Comparison of ENCODE assay signal across 10 mouse cellular contexts in the genomic region with DNA sequence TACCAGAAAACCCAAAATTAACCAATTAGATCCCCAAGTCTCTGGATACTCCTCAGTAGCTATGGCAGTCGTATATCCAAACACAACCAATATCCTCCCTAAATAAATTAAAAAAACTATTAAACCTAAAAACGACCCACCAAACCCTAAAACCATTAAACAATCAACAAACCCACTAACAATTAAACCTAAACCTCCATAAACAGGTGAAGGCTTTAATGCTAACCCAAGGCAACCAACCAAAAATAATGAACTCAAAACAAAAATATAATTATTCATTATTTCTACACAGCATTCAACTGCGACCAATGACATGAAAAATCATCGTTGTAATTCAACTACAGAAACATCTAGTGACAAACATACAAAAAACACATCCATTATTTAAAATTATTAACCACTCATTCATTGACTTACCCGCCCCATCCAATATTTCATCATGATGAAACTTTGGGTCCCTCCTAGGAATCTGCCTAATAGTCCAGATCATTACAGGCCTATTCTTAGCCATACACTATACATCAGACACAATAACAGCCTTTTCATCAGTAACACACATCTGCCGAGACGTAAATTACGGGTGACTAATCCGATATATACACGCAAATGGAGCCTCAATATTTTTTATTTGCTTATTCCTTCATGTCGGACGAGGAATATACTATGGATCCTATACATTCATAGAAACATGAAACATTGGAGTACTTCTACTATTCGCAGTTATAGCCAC.
DNase-seq lines count a peak whose midpoint lies in the region; ATAC-seq and TF ChIP-seq lines count a peak whose summit lies in the region.
"Had no signal": no experiment of that assay in that cellular context is flagged by ENCODE, and none has a peak within 500 bp of the region (broad histone marks: within the 10 kb centered on the region; RNA-seq: fewer than 3 reads in every experiment).

No protein-coding gene starts in this region.

- no peak overlapping the region for H3K9ac ChIP-seq in heart, embryonic 11.5 days (ENCODE audit: low read depth, low read length)
- H3K9ac ChIP-seq in liver, postnatal 0 days (replicated peaks), result no peak overlapping the region

- 79% methylated on average over 13 of the region's 13 CpGs for WGBS in heart, embryonic 11.5 days (ENCODE audit: insufficient replicate concordance)
- WGBS in liver, postnatal 0 days (ENCODE audit: insufficient replicate concordance), result 72% methylated on average over 13 of the region's 13 CpGs

- intact Hi-C loops in heart, postnatal 36 days (cut with DNase I), result no loop called here

- peak; percentile 92 for ATAC-seq in heart, embryonic 11.5 days (replicated peaks; ENCODE audit: insufficient number of reproducible peaks, low FRiP score, low TSS enrichment)
- ATAC-seq in G1E (ENCODE audit: extremely low read depth, insufficient number of reproducible peaks, low FRiP score, poor library complexity, severe bottlenecking), result peak; percentile 73
- ATAC-seq in hematopoietic stem cell, adult 5-6 weeks (replicated peaks in 1 of 2; ENCODE audit: insufficient read depth in 1 of 2, low FRiP score in 2 of 2, low TSS enrichment in 1 of 2, low read depth in 1 of 2, poor library complexity in 2 of 2, severe bottlenecking in 2 of 2), result peak; percentile 85 to 90
- peak; percentile 82 for ATAC-seq in liver, postnatal 0 days

- H3K27me3 ChIP-seq in heart, embryonic 11.5 days (ENCODE audit: control insufficient read depth, insufficient read depth, low read length), result no peaks in the 10 kb centered on the region
- no peaks in the 10 kb centered on the region for H3K27me3 ChIP-seq in G1E (ENCODE audit: insufficient read depth, low read length)
- no peaks in the 10 kb centered on the region for H3K27me3 ChIP-seq in liver, postnatal 0 days (ENCODE audit: insufficient read depth, low read length)

- H3K4me2 ChIP-seq in heart, embryonic 11.5 days, result no peak overlapping the region
- no peak overlapping the region for H3K4me2 ChIP-seq in liver, postnatal 0 days (ENCODE audit: low read depth, low read length)

- H3K36me3 ChIP-seq in heart, embryonic 11.5 days (ENCODE audit: control insufficient read depth, insufficient read depth, low read length), result no peaks in the 10 kb centered on the region
- H3K36me3 ChIP-seq in G1E (replicated peaks), result no peaks in the 10 kb centered on the region
- no peaks in the 10 kb centered on the region for H3K36me3 ChIP-seq in liver, postnatal 0 days (replicated peaks; ENCODE audit: insufficient read depth, low read length)

- TF ChIP-seq CTCF in G1E (IDR thresholded peaks at IDR 0.05; ENCODE audit: low read depth, low read length), result no peak
- TF ChIP-seq CTCF in liver, postnatal 0 days (IDR thresholded peaks at IDR 0.05; ENCODE audit: low read depth), result no peak

- no peaks in the 10 kb centered on the region for H3K4me1 ChIP-seq in heart, embryonic 11.5 days (ENCODE audit: control insufficient read depth, insufficient read depth, low read length)
- H3K4me1 ChIP-seq in G1E (ENCODE audit: insufficient read depth, low read depth, low read length), result no peaks in the 10 kb centered on the region
- no peaks in the 10 kb centered on the region for H3K4me1 ChIP-seq in liver, postnatal 0 days (ENCODE audit: insufficient read depth)

- TF ChIP-seq EP300 in liver, postnatal 0 days (IDR thresholded peaks at IDR 0.05; ENCODE audit: low read depth), result no peak

- DNase-seq in heart, postnatal 36 days, result no peak
- DNase-seq in G1E (ENCODE audit: low spot score), result no peak
- DNase-seq in liver, postnatal 0 days, result no peak
- no peak for DNase-seq in thymus, postnatal 10 days (ENCODE audit: low spot score in 2 of 2)
- DNase-seq in gastrocnemius, postnatal 25 days, result no peak
- no peak for DNase-seq in embryo, embryonic 10 days (ENCODE audit: low spot score)
- DNase-seq: cerebellum, adult 18-20 months; right cerebral cortex, adult 18-20 months had no signal

- H3K4me3 ChIP-seq in heart, embryonic 11.5 days (ENCODE audit: low read depth, low read length), result no peak overlapping the region
- no peak overlapping the region for H3K4me3 ChIP-seq in G1E (ENCODE audit: low read depth, low read length)
- no peak overlapping the region for H3K4me3 ChIP-seq in liver, postnatal 0 days (ENCODE audit: low read depth, low read length)

- H3K9me3 ChIP-seq in heart, embryonic 11.5 days (replicated peaks; ENCODE audit: control insufficient read depth, low read length), result no peaks in the 10 kb centered on the region
- H3K9me3 ChIP-seq in G1E (replicated peaks), result peaks cover 3% of the 10 kb centered on the region
- H3K9me3 ChIP-seq in liver, postnatal 0 days (ENCODE audit: low read length), result no peaks in the 10 kb centered on the region

- no peak overlapping the region for H3K27ac ChIP-seq in heart, embryonic 11.5 days (ENCODE audit: low read depth, low read length)
- H3K27ac ChIP-seq in liver, postnatal 0 days (ENCODE audit: low read depth), result no peak overlapping the region
